Mouse (Mus musculus): ENCODE measurements around the gene Rab7. TPM values are rescaled to one million over a fixed set of nuclear protein-coding genes. Genes with fewer than 3 reads are reported as not detected.
A peak's percentile ranks its signal among the peaks of the same experiment; 100 is the strongest.

The Rab7 gene
- polyA plus RNA-seq, 1 experiment, result 163 TPM

- no peaks in the 10 kb centered on the region for H3K4me1 ChIP-seq (ENCODE audit: control insufficient read depth, insufficient read depth, low read length)
- no peaks in the 10 kb centered on the region for H3K36me3 ChIP-seq (ENCODE audit: control insufficient read depth, insufficient read depth, low read length, poor library complexity, severe bottlenecking)
- H3K9me3 ChIP-seq (replicated peaks; ENCODE audit: control insufficient read depth, insufficient read depth, low read length, poor library complexity, severe bottlenecking), result no peaks in the 10 kb centered on the region
- H3K4me3 ChIP-seq (ENCODE audit: low read depth, low read length), result no peak overlapping the region
- no peak for TF ChIP-seq POLR2A (IDR thresholded peaks at IDR 0.05; ENCODE audit: insufficient read depth, low read length)
- TF ChIP-seq CTCF (IDR thresholded peaks at IDR 0.05; ENCODE audit: low read depth, low read length), result no peak
- no peak for TF ChIP-seq EP300 (IDR thresholded peaks at IDR 0.05; ENCODE audit: insufficient read depth, low read depth, low read length)
- H3K9ac ChIP-seq (ENCODE audit: low read depth, poor library complexity, severe bottlenecking), result no peak overlapping the region
- H3K27me3 ChIP-seq (ENCODE audit: control insufficient read depth, insufficient read depth, low read length, poor library complexity, severe bottlenecking), result no peaks in the 10 kb centered on the region
- H3K27ac ChIP-seq (ENCODE audit: insufficient read depth, low read length), result no peak overlapping the region
Observed at GRCm38 (mm10) chr6:88075960-88076517, 31.0 kb upstream of the Rab7 start.

GRCm38 (mm10) chr6:88074752-88075554 is 29.9 kb upstream of the Rab7 start:
- Histone ChIP-seq H3K4me3 (ENCODE audit: low read depth, low read length) (peak overlapping the region; percentile 69), H3K9me3 (replicated peaks; ENCODE audit: control insufficient read depth, insufficient read depth, low read length, poor library complexity, severe bottlenecking) (no peaks in the 10 kb centered on the region), H3K27me3 (ENCODE audit: control insufficient read depth, insufficient read depth, low read length, poor library complexity, severe bottlenecking) (no peaks in the 10 kb centered on the region), H3K4me1 (ENCODE audit: control insufficient read depth, insufficient read depth, low read length) (no peaks in the 10 kb centered on the region), H3K9ac (ENCODE audit: low read depth, poor library complexity, severe bottlenecking) (peak overlapping the region; percentile 43), H3K27ac (ENCODE audit: insufficient read depth, low read length) (peak overlapping the region; percentile 28), H3K36me3 (ENCODE audit: control insufficient read depth, insufficient read depth, low read length, poor library complexity, severe bottlenecking) (no peaks in the 10 kb centered on the region)
- TF ChIP-seq CTCF (IDR thresholded peaks at IDR 0.05; ENCODE audit: low read depth, low read length) (peak; percentile 75), POLR2A (IDR thresholded peaks at IDR 0.05; ENCODE audit: insufficient read depth, low read length) (peak; percentile 74), EP300 (IDR thresholded peaks at IDR 0.05; ENCODE audit: insufficient read depth, low read depth, low read length) (peak; percentile 77; the same call in 1 of the 2 replicates)

- H3K4me3 ChIP-seq (ENCODE audit: low read depth, low read length), result no peak overlapping the region
- H3K9me3 ChIP-seq (replicated peaks; ENCODE audit: control insufficient read depth, insufficient read depth, low read length, poor library complexity, severe bottlenecking), result no peaks in the 10 kb centered on the region
- H3K27ac ChIP-seq (ENCODE audit: insufficient read depth, low read length), result no peak overlapping the region
- H3K4me1 ChIP-seq (ENCODE audit: control insufficient read depth, insufficient read depth, low read length), result no peaks in the 10 kb centered on the region
- TF ChIP-seq EP300 (IDR thresholded peaks at IDR 0.05; ENCODE audit: insufficient read depth, low read depth, low read length) (no peak), CTCF (IDR thresholded peaks at IDR 0.05; ENCODE audit: low read depth, low read length) (no peak), POLR2A (IDR thresholded peaks at IDR 0.05; ENCODE audit: insufficient read depth, low read length) (no peak)
- H3K27me3 ChIP-seq (ENCODE audit: control insufficient read depth, insufficient read depth, low read length, poor library complexity, severe bottlenecking), result no peaks in the 10 kb centered on the region
- H3K36me3 ChIP-seq (ENCODE audit: control insufficient read depth, insufficient read depth, low read length, poor library complexity, severe bottlenecking), result no peaks in the 10 kb centered on the region
- H3K9ac ChIP-seq (ENCODE audit: low read depth, poor library complexity, severe bottlenecking), result peak overlapping the region; percentile 20; the same call in 1 of the 2 replicates
Observed at GRCm38 (mm10) chr6:88071216-88071615, 26.1 kb upstream of the Rab7 start.

GRCm38 (mm10) chr6:88070468-88070867 is 25.4 kb upstream of the Rab7 start:
- H3K36me3 ChIP-seq (ENCODE audit: control insufficient read depth, insufficient read depth, low read length, poor library complexity, severe bottlenecking), result no peaks in the 10 kb centered on the region
- H3K4me3 ChIP-seq (ENCODE audit: low read depth, low read length), result no peak overlapping the region
- H3K9me3 ChIP-seq (replicated peaks; ENCODE audit: control insufficient read depth, insufficient read depth, low read length, poor library complexity, severe bottlenecking), result no peaks in the 10 kb centered on the region
- no peaks in the 10 kb centered on the region for H3K4me1 ChIP-seq (ENCODE audit: control insufficient read depth, insufficient read depth, low read length)
- H3K27ac ChIP-seq (ENCODE audit: insufficient read depth, low read length), result no peak overlapping the region
- peak overlapping the region; percentile 20; the same call in 1 of the 2 replicates for H3K9ac ChIP-seq (ENCODE audit: low read depth, poor library complexity, severe bottlenecking)
- no peak for TF ChIP-seq CTCF (IDR thresholded peaks at IDR 0.05; ENCODE audit: low read depth, low read length)
- TF ChIP-seq POLR2A (IDR thresholded peaks at IDR 0.05; ENCODE audit: insufficient read depth, low read length), result no peak
- no peak for TF ChIP-seq EP300 (IDR thresholded peaks at IDR 0.05; ENCODE audit: insufficient read depth, low read depth, low read length)
- H3K27me3 ChIP-seq (ENCODE audit: control insufficient read depth, insufficient read depth, low read length, poor library complexity, severe bottlenecking), result no peaks in the 10 kb centered on the region

- H3K4me1 ChIP-seq (ENCODE audit: control insufficient read depth, insufficient read depth, low read length), result peaks cover 2% of the 10 kb centered on the region
- no peaks in the 10 kb centered on the region for H3K27me3 ChIP-seq (ENCODE audit: control insufficient read depth, insufficient read depth, low read length, poor library complexity, severe bottlenecking)
- H3K9ac ChIP-seq (ENCODE audit: low read depth, poor library complexity, severe bottlenecking), result no peak overlapping the region
- no peak overlapping the region for H3K4me3 ChIP-seq (ENCODE audit: low read depth, low read length)
- no peak overlapping the region for H3K27ac ChIP-seq (ENCODE audit: insufficient read depth, low read length)
- H3K36me3 ChIP-seq (ENCODE audit: control insufficient read depth, insufficient read depth, low read length, poor library complexity, severe bottlenecking), result no peaks in the 10 kb centered on the region
- no peaks in the 10 kb centered on the region for H3K9me3 ChIP-seq (replicated peaks; ENCODE audit: control insufficient read depth, insufficient read depth, low read length, poor library complexity, severe bottlenecking)
- TF ChIP-seq CTCF (IDR thresholded peaks at IDR 0.05; ENCODE audit: low read depth, low read length) (no peak), EP300 (IDR thresholded peaks at IDR 0.05; ENCODE audit: insufficient read depth, low read depth, low read length) (no peak), POLR2A (IDR thresholded peaks at IDR 0.05; ENCODE audit: insufficient read depth, low read length) (no peak)
Observed at GRCm38 (mm10) chr6:88068739-88069138, 23.7 kb upstream of the Rab7 start.

GRCm38 (mm10) chr6:88067722-88068121 is 22.7 kb upstream of the Rab7 start:
- TF ChIP-seq POLR2A (IDR thresholded peaks at IDR 0.05; ENCODE audit: insufficient read depth, low read length) (no peak), EP300 (IDR thresholded peaks at IDR 0.05; ENCODE audit: insufficient read depth, low read depth, low read length) (no peak), CTCF (IDR thresholded peaks at IDR 0.05; ENCODE audit: low read depth, low read length) (no peak)
- Histone ChIP-seq H3K4me1 (ENCODE audit: control insufficient read depth, insufficient read depth, low read length) (peaks cover 2% of the 10 kb centered on the region), H3K27me3 (ENCODE audit: control insufficient read depth, insufficient read depth, low read length, poor library complexity, severe bottlenecking) (no peaks in the 10 kb centered on the region), H3K9me3 (replicated peaks; ENCODE audit: control insufficient read depth, insufficient read depth, low read length, poor library complexity, severe bottlenecking) (no peaks in the 10 kb centered on the region), H3K9ac (ENCODE audit: low read depth, poor library complexity, severe bottlenecking) (no peak overlapping the region), H3K4me3 (ENCODE audit: low read depth, low read length) (no peak overlapping the region), H3K27ac (ENCODE audit: insufficient read depth, low read length) (no peak overlapping the region), H3K36me3 (ENCODE audit: control insufficient read depth, insufficient read depth, low read length, poor library complexity, severe bottlenecking) (no peaks in the 10 kb centered on the region)

Measured in ES-Bruce4 (cell line).